Mouse (Mus musculus): ENCODE data around the gene Ifit1bl1.

DNA sequence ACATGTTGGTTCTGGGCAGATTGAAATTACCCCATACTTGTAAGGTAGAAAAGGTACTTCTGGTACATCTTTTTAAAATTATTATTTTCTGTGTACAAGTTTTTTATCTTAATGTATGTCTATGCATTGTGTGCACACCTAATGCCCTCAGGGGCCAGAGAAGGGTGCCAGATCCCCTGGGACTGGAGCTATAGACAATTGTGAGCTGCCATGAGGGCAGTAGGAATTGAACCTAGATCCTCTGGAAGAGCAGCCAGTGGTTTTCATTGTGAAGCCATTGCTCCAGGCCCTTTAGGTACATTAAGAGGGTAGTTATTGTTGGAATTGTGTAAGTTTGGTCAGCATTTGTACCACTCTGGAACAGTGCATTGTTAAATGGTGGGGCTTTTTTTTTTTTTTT, 47.7 kb downstream of the Ifit1bl1 start:
- TF ChIP-seq CTCF (IDR thresholded peaks at IDR 0.05; ENCODE audit: extremely low read depth, insufficient read length, insufficient replicate concordance, low read depth, low read length) (no peak), POLR2A (IDR thresholded peaks at IDR 0.05; ENCODE audit: low read depth, low read length) (no peak)

All from small intestine, adult 2 months (tissue).